Mouse (Mus musculus) liver, embryonic 16.5 days (tissue): Measurements from ENCODE around the gene Rmi2. TPM values are rescaled to one million over a fixed set of nuclear protein-coding genes. Genes with fewer than 3 reads are reported as not detected.
"Not testable (repeated sequence)": the region's sequence is repeated elsewhere in the genome, so short reads cannot be mapped to it uniquely, and the experiment has no call there.

Experiments used
- ATAC-seq: fragments of 200-750 bp; cut with Nextera tagmentation; 2 replicates; pipeline ENCODE4 v1.8.0; 2017; ENCODE audit warnings: low read depth, mild to moderate bottlenecking, moderate number of reproducible peaks, moderate library complexity
- H3K27ac ChIP-seq: fragments of 300-500 bp; sonication (generic); 2 replicates; pipeline ENCODE4 v1.5.1; 2014; ENCODE audit warnings: mild to moderate bottlenecking, low read length
- H3K27me3 ChIP-seq: fragments of 300-500 bp; sonication (generic); 2 replicates; pipeline ENCODE4 v1.6.1; 2014; ENCODE audit warnings: low read depth, low read length, mixed read lengths; ENCODE audit not compliant: control insufficient read depth, insufficient read depth
- H3K36me3 ChIP-seq: fragments of 300-500 bp; sonication (generic); 2 replicates; pipeline ENCODE4 v1.6.1; 2014; ENCODE audit warnings: mild to moderate bottlenecking; ENCODE audit not compliant: control insufficient read depth, insufficient read depth
- H3K4me1 ChIP-seq: fragments of 300-500 bp; sonication (generic); 2 replicates; pipeline ENCODE4 v1.6.1; 2014; ENCODE audit warnings: low read depth, low read length, mixed read lengths; ENCODE audit not compliant: control insufficient read depth
- H3K4me2 ChIP-seq: fragments of 300-500 bp; sonication (generic); 2 replicates; pipeline ENCODE4 v1.6.1; 2014; ENCODE audit warnings: low read depth, low read length, mixed read lengths
- H3K4me3 ChIP-seq: fragments of 300-500 bp; sonication (generic); 2 replicates; pipeline ENCODE4 v1.5.1; 2014; ENCODE audit warnings: low read depth, mild to moderate bottlenecking, low read length
- H3K9ac ChIP-seq: fragments of 300-500 bp; sonication (generic); 2 replicates; pipeline ENCODE4 v1.6.1; 2014; ENCODE audit warnings: low read depth, low read length
- H3K9me3 ChIP-seq: fragments of 300-500 bp; sonication (generic); replicated peaks from 2 replicates; pipeline ENCODE4 v1.6.1; 2016; ENCODE audit warnings: low read length; ENCODE audit not compliant: control insufficient read depth
- WGBS: fragments of 180-500 bp; shearing (Covaris S2); extraction: QIAGEN DNeasy Blood & Tissue Kit; methylation state at CpG from one replicate; pipeline ENCODE4 v1.1.7; 2014; ENCODE audit not compliant: insufficient replicate concordance; 5-methylcytosine and 5-hydroxymethylcytosine counted together
- polyA plus RNA-seq: library from polyadenylated mRNA; unstranded; fragments of >200 nt; fragmentation: Nextera tagmentation; extraction: Ambion mirVana; gene quantifications from 2 replicates; pipeline ENCODE4 v1.2.1, GENCODE M21; 2015

Rmi2 gene
- polyA plus RNA-seq, 1 experiment from 2014 or later, result 1.2 TPM

DNA sequence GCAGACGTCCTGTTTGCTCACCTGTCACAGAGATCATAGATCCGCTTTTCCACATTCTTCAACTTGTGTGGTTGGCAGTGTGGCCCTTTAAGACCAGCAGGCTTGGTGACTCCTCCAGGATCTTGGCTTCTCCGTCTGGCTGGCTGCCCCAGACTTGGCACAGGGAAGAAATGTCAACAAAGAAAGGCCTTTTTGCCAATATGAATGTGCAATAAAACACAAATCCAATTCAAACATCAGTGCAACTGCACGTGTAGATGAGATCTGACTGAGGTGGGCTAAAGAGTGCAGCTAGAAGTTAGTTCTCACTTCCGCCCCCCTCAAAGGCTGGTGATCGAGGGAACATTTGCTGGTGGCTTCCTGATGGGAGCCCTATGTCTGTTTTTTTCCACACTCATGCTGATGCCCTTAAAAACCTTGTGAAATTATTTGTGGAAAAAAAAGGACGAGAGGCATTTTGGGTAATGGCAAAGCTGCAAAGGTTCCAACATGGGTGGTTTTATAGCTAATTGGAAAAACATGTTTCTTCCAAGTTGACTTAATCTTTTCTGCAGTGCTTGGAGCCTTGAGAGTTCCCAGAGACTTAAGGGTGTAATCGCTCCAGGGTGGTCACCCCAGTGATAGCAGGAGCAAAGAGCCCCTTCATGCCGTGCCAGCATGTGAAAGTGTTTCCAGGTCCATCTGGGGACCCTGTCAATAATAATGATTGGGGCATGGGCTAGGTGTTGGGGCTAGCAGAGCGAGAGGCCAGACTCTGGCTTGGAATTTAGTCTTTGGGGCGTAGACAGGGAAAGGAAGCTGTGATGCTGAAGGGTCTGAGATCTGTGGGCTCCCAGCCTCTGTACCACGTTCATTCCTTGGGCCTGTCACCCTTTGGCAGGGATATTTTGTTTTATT, 15.4 kb downstream of the Rmi2 start:
- Histone ChIP-seq H3K4me2 (no peak overlapping the region), H3K9me3 (no peaks in the 10 kb centered on the region), H3K27ac (no peak overlapping the region), H3K36me3 (no peaks in the 10 kb centered on the region), H3K9ac (no peak overlapping the region), H3K4me3 (no peak overlapping the region), H3K4me1 (no peaks in the 10 kb centered on the region), H3K27me3 (no peaks in the 10 kb centered on the region)
- WGBS, result 62% methylated on average over 12 of the region's 12 CpGs
- no peak for ATAC-seq

DNA sequence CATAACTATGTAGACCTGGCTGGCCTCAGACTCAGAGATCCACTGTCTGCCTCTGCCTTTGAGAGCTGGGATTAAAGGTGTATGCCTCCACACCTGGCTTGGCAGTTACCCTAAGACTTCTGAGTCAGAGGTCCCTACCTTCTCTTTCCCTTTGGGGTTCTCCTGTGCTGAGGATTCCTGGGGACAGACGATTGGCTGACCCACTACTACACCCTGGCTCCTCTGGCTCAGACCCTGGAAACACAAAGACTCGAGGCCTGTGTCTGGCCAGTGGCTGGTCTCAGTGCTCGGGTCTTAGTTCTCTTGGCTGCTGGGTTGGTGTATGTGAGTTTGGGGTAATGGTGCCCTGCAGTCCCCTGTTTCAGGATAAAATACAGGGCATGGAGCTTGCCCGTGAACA, 16.0 kb downstream of the Rmi2 start:
- H3K36me3 ChIP-seq, result no peaks in the 10 kb centered on the region
- no peak for ATAC-seq
- no peak overlapping the region for H3K4me3 ChIP-seq
- 58% methylated on average over 4 of the region's 4 CpGs for WGBS
- H3K27me3 ChIP-seq, result no peaks in the 10 kb centered on the region
- H3K27ac ChIP-seq, result no peak overlapping the region
- no peaks in the 10 kb centered on the region for H3K4me1 ChIP-seq
- no peak overlapping the region for H3K4me2 ChIP-seq
- H3K9ac ChIP-seq, result no peak overlapping the region
- no peaks in the 10 kb centered on the region for H3K9me3 ChIP-seq

DNA sequence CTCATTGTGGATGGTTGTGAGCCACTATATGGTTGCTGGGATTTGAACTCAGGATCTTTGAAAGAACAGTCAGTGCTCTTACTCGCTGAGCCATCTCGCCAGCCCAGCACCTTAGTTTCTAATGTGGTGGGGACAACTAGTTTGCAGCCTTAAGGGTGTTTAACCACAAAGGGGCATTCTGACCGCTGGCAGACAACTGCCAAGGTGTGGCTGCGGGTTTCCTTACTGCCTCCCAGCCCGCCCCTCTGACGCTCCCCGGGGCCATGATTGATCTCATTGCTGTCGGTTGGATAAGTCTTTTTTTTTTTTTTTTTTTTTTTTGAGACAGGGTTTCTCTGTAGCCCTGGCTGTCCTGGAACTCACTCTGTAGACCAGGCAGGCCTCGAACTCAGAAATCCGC, 17.4 kb downstream of the Rmi2 start:
- H3K4me2 ChIP-seq, H3K4me1 ChIP-seq, H3K9me3 ChIP-seq, H3K9ac ChIP-seq, H3K36me3 ChIP-seq, ATAC-seq, H3K27me3 ChIP-seq, H3K4me3 ChIP-seq, H3K27ac ChIP-seq: not testable (repeated sequence)
- 69% methylated on average over 10 of the region's 10 CpGs for WGBS

DNA sequence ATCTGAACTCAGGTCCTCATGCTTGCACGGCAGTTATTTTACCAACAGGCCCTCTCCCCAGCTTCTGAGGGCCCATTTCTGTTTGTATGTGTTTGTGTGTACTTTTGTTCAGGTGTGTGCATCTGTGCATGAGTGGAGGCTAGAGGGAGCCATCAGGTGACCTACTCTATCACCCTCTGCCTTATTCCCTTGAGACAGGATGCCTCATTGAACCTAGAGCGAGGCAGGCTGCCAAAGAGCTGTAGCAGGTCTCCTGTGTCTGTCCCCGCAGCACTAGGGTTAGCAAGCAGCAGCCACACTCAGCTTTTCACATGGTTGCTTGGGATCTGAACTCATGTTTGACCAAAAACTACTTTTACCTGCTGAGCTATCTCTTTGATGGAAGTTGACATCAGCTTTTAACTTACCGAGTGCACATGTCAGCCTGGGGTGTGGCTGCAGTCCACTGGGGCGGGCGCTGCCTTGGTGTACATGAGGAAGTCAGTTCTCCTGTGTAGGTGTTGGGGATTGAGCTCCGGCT, 24.9 kb downstream of the Rmi2 start:
- ATAC-seq, result no peak
- 73% methylated on average over 7 of the region's 7 CpGs for WGBS
- H3K4me2 ChIP-seq, result no peak overlapping the region

DNA sequence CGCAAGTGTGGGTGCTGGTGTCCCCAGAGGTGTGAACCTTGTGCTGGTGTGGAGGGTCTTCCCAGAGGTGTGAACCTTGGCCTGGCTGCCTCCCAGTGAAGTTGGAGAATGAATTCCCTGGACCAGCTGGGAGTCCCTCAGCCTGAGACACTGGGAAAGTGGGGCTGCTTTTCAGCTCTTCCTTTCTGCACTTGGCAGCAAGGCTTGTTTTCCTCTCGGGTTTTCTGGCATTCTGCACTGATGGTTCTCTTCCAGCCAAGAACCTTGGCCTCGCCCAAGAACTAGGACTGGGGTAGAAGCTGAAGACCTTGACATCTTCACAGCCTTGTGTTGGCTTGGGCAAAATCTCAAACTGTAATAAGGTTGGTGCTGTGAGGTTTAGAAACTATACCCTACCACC, 26.5 kb downstream of the Rmi2 start:
- ATAC-seq, result no peak
- H3K4me3 ChIP-seq, result no peak overlapping the region
- no peaks in the 10 kb centered on the region for H3K9me3 ChIP-seq
- no peak overlapping the region for H3K4me2 ChIP-seq
- H3K9ac ChIP-seq, result no peak overlapping the region
- 65% methylated on average over 3 of the region's 3 CpGs for WGBS
- no peaks in the 10 kb centered on the region for H3K4me1 ChIP-seq
- H3K27me3 ChIP-seq, result no peaks in the 10 kb centered on the region
- H3K27ac ChIP-seq, result no peak overlapping the region
- no peaks in the 10 kb centered on the region for H3K36me3 ChIP-seq

More for the DNA sequence above, 24.9 kb downstream of the Rmi2 start:
- no peaks in the 10 kb centered on the region for H3K4me1 ChIP-seq
- H3K9ac ChIP-seq, result no peak overlapping the region
- H3K36me3 ChIP-seq, result no peaks in the 10 kb centered on the region
- no peak overlapping the region for H3K27ac ChIP-seq
- no peaks in the 10 kb centered on the region for H3K9me3 ChIP-seq
- no peaks in the 10 kb centered on the region for H3K27me3 ChIP-seq
- no peak overlapping the region for H3K4me3 ChIP-seq

DNA sequence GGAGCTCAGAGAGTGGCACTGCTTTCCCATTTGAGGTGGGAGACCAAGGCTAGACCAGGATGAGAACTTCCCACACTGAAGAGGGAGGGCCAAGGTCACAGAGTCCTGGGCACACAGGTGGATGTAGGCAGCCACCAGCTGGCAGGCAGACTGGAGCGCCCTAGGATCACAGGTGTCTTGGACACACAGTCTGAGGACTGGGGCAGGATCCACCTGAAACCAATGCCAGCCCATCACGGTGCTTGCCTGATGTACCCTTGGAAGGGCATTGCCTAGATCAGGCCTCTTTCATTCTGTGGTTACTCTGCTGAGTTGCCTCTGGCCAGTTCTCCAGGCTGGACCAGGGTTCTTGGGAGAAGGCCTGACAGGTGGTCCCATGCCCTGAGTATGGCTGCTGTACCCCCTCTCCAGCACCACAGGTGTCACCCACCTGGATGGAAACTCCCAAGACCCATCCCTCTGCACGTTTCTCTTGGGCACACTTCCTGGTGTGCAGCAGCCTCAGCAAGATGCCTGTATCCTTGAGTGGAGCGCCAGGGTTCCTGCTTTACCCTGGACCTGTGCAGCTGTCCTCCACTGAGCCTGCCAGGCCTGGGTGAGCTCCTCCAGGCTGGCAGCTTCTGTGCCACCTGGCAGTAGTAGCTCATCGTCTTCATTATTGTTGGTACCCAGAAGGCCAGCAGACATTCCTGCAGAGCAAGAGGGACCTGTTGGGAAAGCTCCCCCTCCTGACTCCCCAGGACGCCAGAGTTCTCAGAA, 30.2 kb downstream of the Rmi2 start:
- Histone ChIP-seq H3K27ac (no peak overlapping the region), H3K27me3 (no peaks in the 10 kb centered on the region), H3K9me3 (no peaks in the 10 kb centered on the region), H3K36me3 (no peaks in the 10 kb centered on the region), H3K4me2 (no peak overlapping the region), H3K4me3 (no peak overlapping the region), H3K9ac (no peak overlapping the region), H3K4me1 (no peaks in the 10 kb centered on the region)
- WGBS, result 68% methylated on average over 6 of the region's 6 CpGs
- ATAC-seq, result no peak

DNA sequence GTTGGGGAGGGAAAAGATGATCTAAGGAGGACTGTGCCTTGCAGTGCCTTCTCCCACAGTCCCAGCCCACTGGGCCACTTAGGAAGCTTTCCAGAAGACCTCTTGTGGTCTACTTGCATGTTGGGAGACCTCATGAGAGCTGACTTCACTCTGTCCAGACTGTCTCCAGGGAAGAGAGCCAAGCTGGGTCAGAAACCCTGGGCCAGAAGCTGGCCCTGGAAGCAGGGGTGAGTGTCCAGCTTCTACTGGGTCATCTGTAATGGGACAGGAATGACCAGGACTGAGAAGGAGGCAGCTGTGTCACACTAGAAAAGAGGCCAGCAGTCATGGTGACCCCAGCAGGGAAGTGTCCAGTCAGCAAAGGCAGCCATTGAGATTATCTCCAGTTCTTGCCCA, 30.7 kb downstream of the Rmi2 start:
- Histone ChIP-seq H3K27me3 (no peaks in the 10 kb centered on the region), H3K9me3 (no peaks in the 10 kb centered on the region), H3K27ac (no peak overlapping the region), H3K4me1 (no peaks in the 10 kb centered on the region), H3K4me3 (no peak overlapping the region), H3K36me3 (no peaks in the 10 kb centered on the region), H3K4me2 (no peak overlapping the region), H3K9ac (no peak overlapping the region)
- no peak for ATAC-seq

DNA sequence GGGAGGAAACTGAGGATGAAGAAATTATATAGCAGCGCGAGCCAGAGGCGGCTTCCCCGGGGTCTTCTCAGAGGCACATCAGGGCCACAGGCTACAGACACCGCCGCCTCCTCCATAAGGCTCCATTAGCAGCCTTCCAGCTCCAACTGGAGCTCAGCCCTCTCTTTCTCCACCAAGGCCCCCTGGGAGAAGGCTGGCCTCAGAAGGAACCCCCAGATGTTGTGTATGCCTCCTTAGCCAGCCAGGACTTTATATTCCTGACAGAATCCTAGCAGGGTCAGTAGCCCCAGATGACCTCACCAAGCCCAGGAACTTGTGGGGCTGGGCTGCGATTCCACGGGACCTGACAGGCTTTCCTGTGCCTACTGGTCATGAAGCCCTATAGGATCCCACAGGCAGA, 32.0 kb downstream of the Rmi2 start:
- no peaks in the 10 kb centered on the region for H3K36me3 ChIP-seq
- no peak overlapping the region for H3K4me2 ChIP-seq
- 74% methylated on average over 8 of the region's 8 CpGs for WGBS
- H3K27ac ChIP-seq, result no peak overlapping the region
- no peaks in the 10 kb centered on the region for H3K27me3 ChIP-seq
- no peak overlapping the region for H3K4me3 ChIP-seq
- no peaks in the 10 kb centered on the region for H3K9me3 ChIP-seq
- H3K9ac ChIP-seq, result no peak overlapping the region
- H3K4me1 ChIP-seq, result no peaks in the 10 kb centered on the region
- ATAC-seq, result no peak

DNA sequence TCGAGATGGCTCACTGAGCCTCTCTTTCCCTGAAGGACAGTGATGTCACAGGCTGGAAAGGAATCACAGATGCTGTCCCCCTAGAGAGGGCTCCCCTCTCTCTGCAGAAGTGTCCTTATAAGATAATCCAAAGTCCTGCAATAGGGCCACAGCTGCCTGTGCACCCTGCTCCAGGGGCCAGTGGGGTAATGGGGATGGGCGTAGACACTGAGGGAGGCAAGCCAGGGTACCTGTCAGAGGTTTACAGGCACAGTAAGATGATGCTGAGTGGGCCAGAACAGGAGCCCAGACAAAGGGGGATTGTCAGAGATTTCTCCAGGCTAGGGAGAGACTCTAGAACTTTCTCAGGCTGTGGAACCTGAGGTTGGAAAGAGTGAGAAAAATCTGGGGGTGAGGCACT, 32.6 kb downstream of the Rmi2 start:
- no peaks in the 10 kb centered on the region for H3K27me3 ChIP-seq
- WGBS, result 71% methylated on average over 2 of the region's 2 CpGs

More for the DNA sequence above, 32.6 kb downstream of the Rmi2 start:
- Histone ChIP-seq H3K9me3 (no peaks in the 10 kb centered on the region), H3K36me3 (no peaks in the 10 kb centered on the region), H3K4me1 (no peaks in the 10 kb centered on the region), H3K4me2 (no peak overlapping the region), H3K4me3 (no peak overlapping the region), H3K9ac (no peak overlapping the region), H3K27ac (no peak overlapping the region)
- ATAC-seq, result no peak
